Mouse (Mus musculus): ENCODE measurements around the gene Jade3. TPM values are rescaled to one million over a fixed set of nuclear protein-coding genes. Genes with fewer than 3 reads are reported as not detected.
A peak's percentile ranks its signal among the peaks of the same experiment; 100 is the strongest.
"Not testable (repeated sequence)": the region's sequence is repeated elsewhere in the genome, so short reads cannot be mapped to it uniquely, and the experiment has no call there.

The Jade3 gene
- total RNA-seq (2021) = 1 to 10 TPM; 5.4 to 6.7 TPM

DNA sequence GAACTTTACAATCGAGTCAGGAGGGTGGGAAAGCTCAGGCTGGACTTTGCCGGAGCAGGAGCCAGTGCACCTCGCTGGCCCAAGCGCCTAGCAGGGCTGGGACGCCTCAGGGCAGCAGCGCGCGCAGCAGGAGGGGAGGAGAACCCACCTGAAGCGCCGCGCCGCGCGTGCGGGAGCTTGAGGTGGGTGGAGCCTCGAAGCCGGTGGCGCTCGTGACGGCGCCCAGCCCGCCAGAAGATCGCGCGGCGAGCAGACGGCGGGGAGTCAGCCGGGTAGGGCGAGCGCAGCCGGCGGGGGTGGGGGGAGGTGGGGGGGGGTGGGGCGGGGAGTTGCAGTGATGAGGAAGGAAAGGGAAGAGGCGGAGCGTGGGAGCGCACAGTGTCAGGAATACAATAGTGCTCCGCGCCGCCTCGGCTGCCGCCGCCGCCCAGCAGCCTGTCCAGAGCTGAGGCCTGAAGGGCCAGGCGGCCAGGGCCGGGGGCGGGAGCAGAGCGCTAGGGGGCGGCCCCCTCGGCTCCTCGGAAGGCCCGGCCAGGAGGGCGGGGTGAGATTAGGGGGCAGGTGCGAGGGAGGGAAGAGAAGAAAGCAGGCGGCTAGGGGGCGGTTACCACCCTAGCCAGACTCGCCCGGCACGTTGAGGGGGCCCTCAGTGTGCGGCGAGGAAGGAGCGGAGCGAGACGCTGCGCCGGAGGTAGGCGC is at the start of gene Jade3:
Jade3 (plus strand) TSS at position 549 of the 699 bp plus-strand sequence.
- DNase-seq = peak; percentile 81

DNA sequence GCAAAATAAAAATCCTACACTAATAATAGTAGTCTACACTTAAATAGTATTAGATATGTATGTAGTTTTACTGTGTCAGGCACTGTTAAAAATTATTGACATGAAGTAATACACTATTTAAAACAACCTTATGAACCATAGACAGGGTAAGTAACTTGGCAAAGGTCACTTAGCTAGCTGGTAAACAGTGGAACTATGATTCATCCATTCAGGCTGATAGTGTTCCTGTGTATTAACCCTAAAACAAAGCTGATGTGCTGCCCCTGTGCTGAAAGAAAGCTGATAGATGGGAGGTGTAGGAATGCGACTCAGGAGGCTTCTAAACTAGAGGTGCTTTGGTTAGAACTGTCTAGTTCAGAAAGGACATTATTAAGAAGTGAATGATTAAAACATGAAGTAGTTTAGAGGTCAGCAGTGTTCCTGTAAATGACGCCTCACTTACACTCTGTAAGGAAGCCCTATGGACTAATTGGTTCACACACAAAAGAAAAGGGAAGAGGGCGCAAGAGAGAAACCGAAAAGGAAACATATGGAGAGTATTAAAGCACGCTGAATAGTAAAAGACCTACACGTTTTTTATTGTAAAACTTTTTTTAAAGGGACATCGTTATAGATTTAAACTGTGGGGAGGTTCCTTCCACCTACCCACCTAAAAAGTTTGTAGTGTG is 46.0 kb upstream of the Jade3 start:
- DNase-seq = no peak

DNA sequence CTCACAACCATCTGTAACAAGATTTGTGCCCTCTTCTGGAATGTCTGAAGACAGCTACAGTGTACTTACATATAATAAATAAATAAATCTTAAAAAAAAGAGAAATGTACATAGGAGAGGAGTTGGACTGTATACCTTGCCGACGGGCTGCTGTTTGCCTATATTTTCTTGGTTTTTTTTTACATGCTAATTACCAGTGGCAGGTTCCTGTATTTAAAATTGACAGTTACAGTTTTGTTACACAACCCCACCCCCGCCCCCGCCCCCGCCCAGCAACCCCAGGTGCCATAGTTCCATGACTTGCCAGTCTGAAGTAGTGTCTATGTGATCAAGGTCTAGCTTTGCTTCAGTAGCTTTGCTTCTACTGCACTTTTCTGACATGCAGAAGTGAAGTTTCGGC is 43.2 kb upstream of the Jade3 start:
- no peak for DNase-seq

DNA sequence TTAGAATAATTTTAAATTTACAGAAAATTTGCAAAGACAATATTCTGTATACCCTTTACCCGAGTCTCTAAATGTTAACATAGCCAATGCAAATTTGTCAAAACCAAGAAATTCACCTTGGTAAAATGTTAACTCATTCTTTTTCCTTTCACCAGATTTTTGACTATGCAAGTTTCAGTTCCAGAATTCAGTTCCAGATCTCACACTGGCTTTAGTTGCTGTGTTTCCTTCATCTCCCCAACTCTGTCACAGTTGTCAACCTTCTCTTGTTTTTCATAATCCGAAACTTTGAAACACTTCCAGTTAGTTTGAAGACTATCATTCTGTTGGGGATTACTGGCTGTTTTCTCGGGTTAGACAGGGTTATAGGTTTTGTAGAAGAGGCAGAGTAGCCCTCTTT is 38.5 kb upstream of the Jade3 start:
- no peak for DNase-seq

- not testable (repeated sequence) for DNase-seq
These were observed 33.5 kb upstream of the Jade3 start for GRCm38 (mm10) chrX:20391964-20392363.

DNA sequence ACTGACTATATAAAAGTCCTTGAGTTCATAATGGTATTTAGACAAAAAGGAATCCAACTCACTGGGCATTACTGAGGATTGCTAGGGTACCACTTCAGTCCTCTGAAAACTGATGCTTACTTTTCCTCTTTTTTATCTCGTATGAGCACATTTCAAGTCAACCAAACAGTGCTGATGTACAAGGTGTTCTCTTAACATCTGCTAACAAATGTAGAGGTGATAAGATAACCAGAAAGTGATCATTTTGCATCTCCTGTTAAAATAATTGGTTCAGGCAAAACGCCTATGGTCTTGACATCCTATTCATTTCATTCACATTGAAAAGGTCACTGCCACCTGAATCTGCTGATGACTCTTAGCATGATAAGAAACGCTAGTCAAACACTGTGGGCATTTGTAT is 32.5 kb upstream of the Jade3 start:
- DNase-seq = no peak

GRCm38 (mm10) chrX:20404068-20404467 is 21.4 kb upstream of the Jade3 start:
- no peak for DNase-seq

GRCm38 (mm10) chrX:20406909-20407308 is 18.6 kb upstream of the Jade3 start:
- DNase-seq = no peak

DNA sequence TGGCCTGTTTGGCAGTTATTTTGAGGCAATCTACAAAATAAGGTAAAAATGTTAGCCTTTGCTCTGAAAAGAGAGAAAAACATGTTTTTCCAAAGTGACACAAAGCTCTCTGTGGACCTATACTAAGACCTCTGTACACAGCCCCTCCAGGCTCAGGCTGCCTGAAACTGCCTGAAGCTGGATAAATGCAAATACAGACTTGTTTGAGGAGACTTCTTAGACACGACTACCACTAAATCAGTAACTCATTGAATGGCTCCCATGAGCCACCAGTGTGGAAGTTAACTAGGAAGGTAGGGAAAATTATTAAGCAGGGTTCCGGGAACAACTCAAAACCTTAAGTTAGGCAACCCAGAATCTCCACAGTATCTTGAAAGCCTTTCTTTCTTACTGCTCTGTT is 17.8 kb upstream of the Jade3 start:
- no peak for DNase-seq

DNA sequence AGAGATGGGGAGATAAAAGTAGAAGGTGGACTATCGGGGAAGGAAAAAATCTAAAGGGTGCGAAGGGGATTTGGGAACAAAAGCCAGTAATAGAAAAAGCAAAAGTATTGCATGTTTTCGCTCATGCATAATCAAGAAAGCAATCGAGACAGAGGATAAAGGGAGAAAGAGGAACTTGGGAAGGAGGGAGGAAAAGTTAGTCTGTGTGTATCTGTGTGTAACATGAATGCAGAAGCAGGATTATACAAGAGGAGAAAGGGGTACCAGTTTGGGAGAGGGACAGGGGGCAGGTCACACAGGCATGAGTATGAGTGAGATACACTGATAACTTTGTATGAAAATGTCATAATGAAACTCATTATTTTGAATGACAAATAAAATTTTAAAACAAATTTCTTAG is 14.1 kb upstream of the Jade3 start:
- no peak for DNase-seq

GRCm38 (mm10) chrX:20412221-20412620 is 13.3 kb upstream of the Jade3 start:
- no peak for DNase-seq

GRCm38 (mm10) chrX:20414885-20415622 is 10.4 kb upstream of the Jade3 start:
- DNase-seq = no peak

GRCm38 (mm10) chrX:20418461-20418860 is 7.0 kb upstream of the Jade3 start:
- DNase-seq = no peak

GRCm38 (mm10) chrX:20419536-20419935 is 6.0 kb upstream of the Jade3 start:
- no peak for DNase-seq

DNA sequence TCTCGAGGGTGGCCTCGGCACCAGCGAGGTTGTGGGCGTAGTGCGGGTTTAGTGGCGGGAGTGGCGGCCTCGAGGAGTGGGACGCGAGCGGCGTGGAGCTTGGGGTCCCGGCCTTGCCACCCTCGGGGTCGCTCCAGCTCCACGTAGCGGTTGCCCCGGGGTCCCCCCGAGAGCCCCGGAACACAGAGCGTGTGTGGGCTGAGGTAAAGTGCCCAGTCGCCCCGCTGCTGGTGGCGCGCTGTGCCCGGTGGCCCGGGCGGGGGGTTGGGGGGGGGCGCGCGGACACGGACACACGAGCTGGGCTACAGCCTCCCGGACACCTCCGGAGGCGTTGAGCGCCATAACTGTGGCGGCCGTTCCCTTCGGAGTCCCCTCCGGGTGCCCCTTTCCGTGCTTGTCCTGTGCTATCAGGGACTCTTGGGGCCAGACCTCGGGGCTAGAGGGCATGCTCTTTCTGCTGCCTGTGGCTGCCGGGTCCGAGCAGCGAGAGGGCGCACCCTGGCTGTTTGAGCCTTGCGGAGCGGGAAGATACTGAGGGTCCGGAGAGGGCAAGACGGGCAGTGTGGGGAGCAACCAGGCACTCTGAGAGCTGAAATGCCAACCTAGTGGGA is 456 bp downstream of the Jade3 start:
- peak; percentile 37 for DNase-seq

- no peak for DNase-seq
These were observed 57.7 kb downstream of the Jade3 start for GRCm38 (mm10) chrX:20483213-20483612.

DNA sequence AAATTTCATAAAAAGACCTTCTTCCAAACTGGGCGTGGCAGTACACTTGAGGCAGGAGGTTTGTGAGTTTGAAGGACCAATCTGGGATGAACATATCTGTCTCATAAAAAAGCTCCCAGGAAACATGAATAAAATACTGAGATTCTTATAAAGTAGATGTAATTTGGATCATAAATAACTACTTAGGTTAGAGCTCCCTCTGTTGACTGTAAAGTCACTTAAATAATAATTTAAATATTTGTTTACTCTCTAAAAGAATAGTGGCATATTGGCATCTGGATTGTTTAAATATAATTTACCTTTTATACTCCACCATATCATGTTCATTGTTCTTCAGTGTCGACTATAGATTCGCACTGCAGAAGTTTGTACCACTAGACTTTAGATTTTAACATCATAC is 72.2 kb downstream of the Jade3 start:
- DNase-seq = no peak

DNA sequence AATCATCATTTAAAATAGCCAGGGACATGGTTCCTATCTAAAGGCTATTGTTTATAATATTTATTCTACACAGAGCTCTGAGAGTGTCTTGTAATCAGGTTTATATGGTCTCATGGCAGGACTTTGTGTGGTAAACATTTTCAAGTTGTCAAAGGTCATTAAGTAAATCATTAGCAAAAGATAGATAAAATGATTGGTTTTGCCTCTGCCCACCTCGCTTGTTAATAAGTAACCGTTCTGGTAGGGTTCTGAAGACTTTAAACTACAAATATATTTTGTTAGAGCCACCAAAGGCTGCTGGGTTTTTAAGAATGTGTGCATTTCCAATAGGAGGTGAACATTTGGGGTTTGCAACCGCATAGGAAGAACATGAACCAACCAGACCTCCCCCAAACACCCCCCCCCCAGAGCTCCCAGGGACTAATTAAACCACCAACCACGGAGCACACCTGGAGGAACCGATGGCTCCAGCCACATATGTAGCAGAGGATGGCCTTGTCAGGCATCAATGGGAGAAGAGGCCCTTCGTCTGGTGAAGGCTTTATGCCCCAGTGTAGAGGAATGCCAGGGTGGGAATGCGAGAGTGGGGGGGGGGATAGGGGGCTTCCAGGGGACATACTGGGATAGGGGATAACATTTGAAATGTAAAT is 94.9 kb downstream of the Jade3 start:
- DNase-seq = no peak

DNA sequence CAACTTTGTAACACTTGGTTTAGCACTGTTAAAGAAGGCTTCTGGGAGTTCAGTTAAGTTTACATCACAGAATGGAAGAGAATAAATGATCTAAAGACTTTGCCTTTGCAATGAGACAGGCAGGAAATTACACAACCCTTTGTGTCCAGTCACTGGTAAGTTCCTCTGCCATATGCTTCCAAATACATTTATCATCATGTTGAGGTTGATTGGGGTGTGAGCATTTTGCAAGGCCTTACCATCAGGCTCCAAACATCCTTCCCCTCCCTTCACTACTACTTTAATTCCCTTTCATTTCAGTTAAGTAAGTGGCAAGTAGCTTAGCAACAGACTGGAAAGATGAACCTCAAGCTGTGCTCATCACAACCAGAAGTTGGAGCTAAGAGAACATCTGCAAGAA is 96.1 kb downstream of the Jade3 start:
- no peak for DNase-seq

DNA sequence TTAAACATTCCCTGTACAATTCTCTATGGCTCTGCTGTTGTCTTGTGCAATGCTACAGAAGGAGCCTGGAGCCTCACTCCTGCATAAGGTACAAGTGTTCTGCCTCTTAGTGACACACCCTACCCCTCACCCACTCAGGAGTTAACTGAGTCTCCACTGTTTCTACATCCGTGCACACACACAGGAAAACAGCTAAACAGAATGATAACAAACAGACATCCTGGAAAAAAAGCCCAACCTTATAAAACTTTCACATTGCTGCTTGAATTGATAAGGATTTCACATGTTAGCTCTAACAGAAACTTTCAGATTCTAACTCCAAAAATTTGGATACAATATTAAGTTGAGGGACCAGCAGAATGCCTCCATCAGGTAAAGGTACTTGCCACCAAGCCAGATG is 107.1 kb downstream of the Jade3 start:
- DNase-seq = no peak

DNA sequence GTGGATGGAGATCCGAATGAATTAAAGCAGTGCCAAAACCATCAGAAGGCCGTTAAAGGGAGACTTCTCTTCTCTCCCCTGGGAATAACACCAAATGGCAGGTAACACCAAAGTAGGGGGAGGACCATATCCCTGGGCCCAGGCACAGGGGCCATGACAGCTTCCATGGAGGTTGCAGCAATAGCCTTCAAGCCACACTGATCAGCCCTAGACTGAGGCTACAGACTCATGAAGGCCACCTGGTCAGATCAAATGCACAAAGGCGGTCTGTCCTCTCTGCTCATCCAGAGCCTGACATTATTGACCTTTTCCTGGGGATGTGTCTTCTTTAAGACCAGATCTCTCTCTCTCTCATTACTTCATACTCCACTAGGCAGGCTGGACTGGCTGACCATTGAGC is 118.4 kb downstream of the Jade3 start:
- DNase-seq = no peak

DNA sequence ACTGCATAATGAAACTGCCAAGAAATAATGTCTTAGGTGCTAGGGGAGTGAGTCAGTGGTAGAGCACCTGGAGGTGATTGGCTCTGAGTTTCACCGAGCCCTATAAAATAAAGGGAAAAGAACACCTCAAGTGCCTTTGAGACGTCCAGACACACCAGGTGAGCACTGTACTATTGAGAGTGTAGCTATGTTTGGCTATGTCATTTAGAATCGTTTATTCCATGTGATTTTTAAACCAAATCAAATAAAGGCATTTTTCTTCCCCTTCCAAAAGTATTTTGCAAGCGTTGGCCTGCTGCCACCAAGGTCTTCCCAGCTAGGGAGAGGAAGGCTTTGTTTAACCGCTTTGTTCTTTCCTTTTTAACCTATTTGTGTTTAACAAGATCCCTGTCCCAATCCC is 122.1 kb downstream of the Jade3 start:
- no peak for DNase-seq

All from heart, postnatal 4 days (tissue).